Mouse (Mus musculus) heart, postnatal 0 days (tissue): ENCODE measurements around the gene 2810021J22Rik. TPM values are rescaled to one million over a fixed set of nuclear protein-coding genes. Genes with fewer than 3 reads are reported as not detected.

ENCODE experiments used
- ATAC-seq: fragments of 200-750 bp; cut with Nextera tagmentation; 2 replicates; pipeline ENCODE4 v1.8.0; 2017; ENCODE audit warnings: low read depth, moderate number of reproducible peaks, moderate library complexity; ENCODE audit not compliant: insufficient read depth
- DNase-seq: peaks from one replicate; pipeline ENCODE4 v3.0.0-alpha.2; 2016; ENCODE audit warnings: low spot score
- H3K27ac ChIP-seq: fragments of 300-500 bp; sonication (generic); 2 replicates; pipeline ENCODE4 v1.5.1; 2014; ENCODE audit warnings: low read depth, mild to moderate bottlenecking
- H3K27me3 ChIP-seq: fragments of 300-500 bp; sonication (generic); 2 replicates; pipeline ENCODE4 v1.6.1; 2014; ENCODE audit warnings: low read length, mixed read lengths; ENCODE audit not compliant: control insufficient read depth, insufficient read depth
- H3K36me3 ChIP-seq: fragments of 300-500 bp; sonication (generic); replicated peaks from 2 replicates; pipeline ENCODE4 v1.6.1; 2014; ENCODE audit warnings: low read length, mixed read lengths; ENCODE audit not compliant: control insufficient read depth, insufficient read depth
- H3K4me1 ChIP-seq: fragments of 300-500 bp; sonication (generic); 2 replicates; pipeline ENCODE4 v1.6.1; 2014; ENCODE audit warnings: antibody characterized with exemption; ENCODE audit not compliant: control insufficient read depth, insufficient read depth
- H3K4me2 ChIP-seq: fragments of 300-500 bp; sonication (generic); 2 replicates; pipeline ENCODE4 v1.6.1; 2014; ENCODE audit warnings: low read depth, mild to moderate bottlenecking, low read length, moderate library complexity
- H3K4me3 ChIP-seq: fragments of 300-500 bp; sonication (generic); 2 replicates; pipeline ENCODE4 v1.5.1; 2014; ENCODE audit warnings: low read depth, low read length
- H3K9ac ChIP-seq: fragments of 300-500 bp; sonication (generic); replicated peaks from 2 replicates; pipeline ENCODE4 v1.6.1; 2014; ENCODE audit warnings: low read depth, low read length, mixed read lengths
- H3K9me3 ChIP-seq: fragments of 300-500 bp; sonication (generic); replicated peaks from 2 replicates; pipeline ENCODE4 v1.6.1; 2016; ENCODE audit warnings: low read length; ENCODE audit not compliant: control insufficient read depth
- CTCF ChIP-seq: IDR thresholded peaks from 2 replicates; pipeline ENCODE4 v1.5.1; 2016; ENCODE audit warnings: antibody characterized with exemption, control low read depth, low read depth
- EP300 ChIP-seq: IDR thresholded peaks from 2 replicates; pipeline ENCODE4 v1.6.1; 2016; ENCODE audit warnings: antibody characterized with exemption, low read depth
- WGBS: fragments of 180-500 bp; shearing (Covaris S2); extraction: QIAGEN DNeasy Blood & Tissue Kit; methylation state at CpG from one replicate; pipeline ENCODE4 v1.1.7; 2014; 5-methylcytosine and 5-hydroxymethylcytosine counted together
- polyA plus RNA-seq: library from polyadenylated mRNA; unstranded; fragments of >200 nt; fragmentation: Nextera tagmentation; extraction: Ambion mirVana; gene quantifications from 2 replicates; pipeline ENCODE4 v1.2.1, GENCODE M21; 2015
- total RNA-seq: library from RNA; depleted of rRNA; stranded (reverse); fragments of >200 nt; gene quantifications from 2 replicates; pipeline ENCODE4 v1.2.3, GENCODE M21; 2014; ENCODE audit warnings: low replicate concordance

The 2810021J22Rik gene
- total and polyA plus RNA-seq, 2 experiments from 2014 or later = 1.5 to 2.2 TPM

DNA sequence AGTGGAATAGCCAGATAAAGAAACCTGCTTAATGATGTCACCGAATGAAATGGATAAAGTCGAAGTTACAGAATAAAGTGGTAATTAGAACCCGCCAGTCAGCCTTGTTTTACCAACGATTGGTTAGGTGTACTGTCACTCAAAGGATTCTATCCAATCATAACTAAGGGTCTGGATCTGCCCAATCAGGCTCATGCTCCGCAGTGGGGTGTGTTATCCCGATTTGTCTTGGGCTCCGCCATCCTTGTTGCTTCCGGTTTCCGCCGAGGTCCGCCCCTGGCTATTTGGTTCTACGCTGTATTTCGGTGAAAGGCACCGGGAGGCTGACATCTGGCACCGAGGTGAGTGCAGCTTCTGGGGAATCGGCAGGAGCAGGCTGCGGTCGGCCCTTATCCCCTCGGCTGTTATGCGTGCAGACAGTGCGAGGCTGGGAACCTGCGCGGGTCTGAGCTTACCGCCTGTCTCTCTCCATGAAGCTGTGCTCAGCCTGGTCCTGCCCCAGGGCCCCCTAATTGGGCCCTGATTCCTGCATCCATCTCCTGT, 20.0 kb upstream of the 2810021J22Rik start, which contains the start of gene Gm12258:
TSS of gene Gm12258 (plus strand) at position 240 of the 543 bp plus-strand sequence.
- WGBS = under 1% methylated on average over 24 of the region's 24 CpGs
- H3K27ac ChIP-seq = peak within 1 kb of the TSS; percentile 43
- TF ChIP-seq EP300 = peak; percentile 53; the same call in 1 of the 2 replicates
- TF ChIP-seq CTCF = no peak
- H3K9ac ChIP-seq = peak within 1 kb of the TSS; percentile 62
- H3K4me1 ChIP-seq = peaks cover 9% of the 10 kb centered on the region
- no peaks in the 10 kb centered on the region for H3K27me3 ChIP-seq
- H3K36me3 ChIP-seq = peaks cover 12% of the 10 kb centered on the region
- peak within 1 kb of the TSS; percentile 83 for H3K4me2 ChIP-seq
- DNase-seq (peak; percentile 92), ATAC-seq (peak; percentile 100)
- H3K9me3 ChIP-seq = no peaks in the 10 kb centered on the region
- H3K4me3 ChIP-seq = peak within 1 kb of the TSS; percentile 63

- TF ChIP-seq EP300 = no peak
- no peak for ATAC-seq
- peaks cover 9% of the 10 kb centered on the region for H3K4me1 ChIP-seq
- H3K27ac ChIP-seq = no peak overlapping the region
- H3K27me3 ChIP-seq = no peaks in the 10 kb centered on the region
- peaks cover 14% of the 10 kb centered on the region for H3K36me3 ChIP-seq
- peak overlapping the region; percentile 62 for H3K9ac ChIP-seq
- H3K4me3 ChIP-seq = peak overlapping the region; percentile 63
- H3K4me2 ChIP-seq = peak overlapping the region; percentile 83
- 40% methylated on average over 9 of the region's 9 CpGs for whole genome bisulfite sequencing
- no peaks in the 10 kb centered on the region for H3K9me3 ChIP-seq
- no peak for DNase-seq
Observed at GRCm38 (mm10) chr11:58847636-58848035, 19.4 kb upstream of the 2810021J22Rik start.

DNA sequence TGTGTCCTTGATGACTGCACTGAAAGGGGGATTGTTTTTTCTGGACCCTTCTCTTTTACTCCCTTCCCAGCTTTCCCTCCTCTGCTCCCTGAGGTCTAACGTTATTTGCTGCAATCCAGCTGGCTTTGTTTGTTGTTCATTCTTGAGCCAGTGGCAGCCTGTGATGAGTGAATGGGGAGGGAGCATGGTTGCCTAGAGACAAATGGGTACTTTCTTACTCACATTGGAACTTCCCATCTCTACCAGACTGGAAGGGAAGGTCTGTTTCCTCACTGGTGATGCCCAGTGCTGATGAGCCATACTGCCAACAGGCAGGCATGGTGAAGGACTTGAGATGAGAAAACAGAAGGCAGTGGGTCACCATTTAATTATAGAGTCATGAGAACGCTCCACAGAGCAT, 17.3 kb upstream of the 2810021J22Rik start:
- H3K4me3 ChIP-seq = no peak overlapping the region
- WGBS = 54% methylated on average over 2 of the region's 2 CpGs
- ATAC-seq (no peak), DNase-seq (no peak)
- no peak overlapping the region for H3K4me2 ChIP-seq
- TF ChIP-seq CTCF (no peak), EP300 (no peak)
- no peaks in the 10 kb centered on the region for H3K27me3 ChIP-seq
- H3K9ac ChIP-seq = no peak overlapping the region
- peaks cover 24% of the 10 kb centered on the region for H3K36me3 ChIP-seq
- H3K4me1 ChIP-seq = peaks cover 9% of the 10 kb centered on the region
- no peaks in the 10 kb centered on the region for H3K9me3 ChIP-seq
- no peak overlapping the region for H3K27ac ChIP-seq

- no peak overlapping the region for H3K4me2 ChIP-seq
- 93% methylated on average over 8 of the region's 8 CpGs for WGBS
- H3K4me1 ChIP-seq = no peaks in the 10 kb centered on the region
- H3K4me3 ChIP-seq = no peak overlapping the region
- H3K9me3 ChIP-seq = peaks cover 47% of the 10 kb centered on the region
- H3K36me3 ChIP-seq = peaks cover 50% of the 10 kb centered on the region
- H3K27me3 ChIP-seq = no peaks in the 10 kb centered on the region
- TF ChIP-seq EP300 = no peak
- no peak for TF ChIP-seq CTCF
- ATAC-seq (no peak), DNase-seq (no peak)
- H3K27ac ChIP-seq = no peak overlapping the region
- no peak overlapping the region for H3K9ac ChIP-seq
Observed at GRCm38 (mm10) chr11:58860744-58861143, 6.3 kb upstream of the 2810021J22Rik start.

DNA sequence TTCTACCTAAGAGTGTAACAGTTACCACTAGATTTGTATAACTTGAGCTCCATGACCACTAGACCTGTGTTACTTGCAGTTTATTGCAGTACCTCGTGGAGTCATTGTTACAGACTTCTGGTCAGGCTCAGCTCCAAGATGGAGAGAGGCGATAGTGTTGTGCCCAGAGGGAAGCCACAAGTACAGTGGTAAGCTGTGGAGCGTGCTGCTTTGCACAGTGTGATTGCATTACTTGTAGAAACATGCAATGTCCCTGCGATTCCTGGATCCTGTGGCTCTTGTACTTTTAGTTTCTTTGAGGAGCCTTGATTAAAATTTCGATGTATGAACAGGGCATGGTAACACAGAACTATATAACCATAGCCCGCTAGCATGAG, 926 bp downstream of the 2810021J22Rik start:
- peak overlapping the region; percentile 77 for H3K4me2 ChIP-seq
- no peaks in the 10 kb centered on the region for H3K9me3 ChIP-seq
- no peak overlapping the region for H3K27ac ChIP-seq
- ATAC-seq (no peak), DNase-seq (no peak)
- no peak for TF ChIP-seq CTCF
- no peak for TF ChIP-seq EP300
- peak overlapping the region; percentile 65; the same call in 1 of the 2 replicates for H3K9ac ChIP-seq
- no peaks in the 10 kb centered on the region; the same call in 1 of the 2 replicates for H3K4me1 ChIP-seq
- H3K4me3 ChIP-seq = no peak overlapping the region
- H3K27me3 ChIP-seq = no peaks in the 10 kb centered on the region
- WGBS = 81% methylated on average over 6 of the region's 6 CpGs
- no peaks in the 10 kb centered on the region; the same call in 1 of the 2 replicates for H3K36me3 ChIP-seq

DNA sequence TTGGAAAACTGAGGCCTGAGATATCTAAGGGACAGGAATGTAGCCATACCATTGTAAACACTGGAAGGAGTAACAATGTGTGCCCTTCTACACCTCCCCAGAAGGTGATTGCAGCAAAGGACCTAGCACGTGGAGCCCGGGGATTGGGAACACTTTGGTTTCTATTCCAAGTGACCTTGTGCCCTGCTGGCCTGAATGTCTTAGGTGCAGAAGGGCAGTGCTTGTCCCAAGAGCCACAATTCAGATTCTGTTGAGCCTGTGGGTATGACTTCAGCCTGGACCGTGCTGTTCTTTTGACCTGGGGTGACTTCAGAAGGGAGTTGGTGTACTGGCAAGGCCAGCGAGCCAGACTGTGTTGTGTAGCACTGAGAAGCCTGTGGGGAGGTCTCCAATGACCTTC, 3.9 kb downstream of the 2810021J22Rik start:
- no peak for TF ChIP-seq CTCF
- TF ChIP-seq EP300 = no peak

More for the DNA sequence above, 3.9 kb downstream of the 2810021J22Rik start:
- DNase-seq (no peak), ATAC-seq (no peak)
- H3K9ac ChIP-seq = no peak overlapping the region
- no peaks in the 10 kb centered on the region; the same call in 1 of the 2 replicates for H3K36me3 ChIP-seq
- no peaks in the 10 kb centered on the region for H3K27me3 ChIP-seq
- no peak overlapping the region for H3K4me2 ChIP-seq
- no peak overlapping the region for H3K4me3 ChIP-seq
- no peaks in the 10 kb centered on the region; the same call in 1 of the 2 replicates for H3K4me1 ChIP-seq
- no peaks in the 10 kb centered on the region for H3K9me3 ChIP-seq
- no peak overlapping the region for H3K27ac ChIP-seq
- 69% methylated on average over 4 of the region's 4 CpGs for WGBS
